Mouse (Mus musculus) lung, postnatal 14 days (tissue): ENCODE data around the gene Tubg2.

Experiments used
- DNase-seq: peaks from one replicate; pipeline ENCODE4 v3.0.0; 2021

Tubg2 gene

DNA sequence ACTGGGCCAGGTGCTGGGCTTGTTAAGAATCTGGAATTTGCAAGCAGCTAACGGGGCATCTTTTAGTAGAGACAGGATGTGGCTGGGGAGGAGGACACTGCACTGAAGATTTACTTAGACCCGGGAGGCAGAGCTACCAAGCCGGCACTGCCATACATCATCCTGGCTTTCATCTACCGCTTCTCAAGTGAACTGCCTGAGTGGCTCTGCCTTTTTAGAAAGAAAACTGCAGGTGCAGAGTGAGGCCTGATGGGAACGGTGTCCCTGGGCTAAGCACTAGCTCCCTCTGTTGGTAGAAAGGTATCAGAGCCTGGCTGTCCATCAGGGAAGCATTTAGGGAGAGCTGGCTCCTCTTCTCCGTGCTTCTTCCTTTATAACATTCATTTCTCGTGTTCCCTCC is 45.3 kb downstream of the Tubg2 start:
- peak; percentile 37 for DNase-seq
